Mouse (Mus musculus) layer of hippocampus, adult 8-10 months (tissue): ENCODE data around the gene Frmd4b. TPM values are rescaled to one million over a fixed set of nuclear protein-coding genes. Genes with fewer than 3 reads are reported as not detected.

Experiments used
- DNase-seq, 2 experiments: peaks; one replicate each; pipeline ENCODE4 v3.0.0; 2022; ENCODE audit warnings: low spot score in 2 of 2
- total RNA-seq, 4 experiments: library from RNA; stranded (reverse); gene quantifications; 2 replicates each; pipeline ENCODE4 v1.2.4; 2022

Frmd4b gene
- total RNA-seq, 4 experiments from 2014 or later: 30.6 to 39.0 (median 34.4) TPM

GRCm38 (mm10) chr6:97521279-97522038 lies 95.9 kb downstream of the Frmd4b start:
- no peak for DNase-seq

- no peak for DNase-seq
Observed at GRCm38 (mm10) chr6:97520566-97520965, 96.8 kb downstream of the Frmd4b start.

GRCm38 (mm10) chr6:97519553-97519952 lies 97.8 kb downstream of the Frmd4b start:
- DNase-seq: no peak

DNA sequence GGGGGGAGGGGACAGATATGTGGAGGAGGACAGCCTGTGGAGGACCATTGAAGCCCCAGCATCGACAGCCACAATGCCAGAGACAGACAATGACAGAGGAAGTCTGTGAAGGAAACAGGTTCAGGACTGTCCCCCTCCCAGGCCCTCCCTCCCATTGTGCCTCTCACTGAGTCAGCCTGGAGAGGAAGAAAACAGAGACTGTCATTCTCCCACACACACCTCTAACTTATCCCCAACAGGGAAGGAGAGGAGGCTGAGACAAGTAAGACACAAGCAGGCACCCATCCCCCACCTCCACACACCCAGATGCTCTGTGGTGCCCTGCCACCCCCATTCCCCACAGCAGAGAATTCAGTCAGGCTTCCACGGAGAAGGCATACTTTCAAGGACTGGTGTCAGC lies 98.9 kb downstream of the Frmd4b start:
- DNase-seq: no peak

- no peak for DNase-seq
Observed at GRCm38 (mm10) chr6:97517616-97518235, 99.6 kb downstream of the Frmd4b start.

DNA sequence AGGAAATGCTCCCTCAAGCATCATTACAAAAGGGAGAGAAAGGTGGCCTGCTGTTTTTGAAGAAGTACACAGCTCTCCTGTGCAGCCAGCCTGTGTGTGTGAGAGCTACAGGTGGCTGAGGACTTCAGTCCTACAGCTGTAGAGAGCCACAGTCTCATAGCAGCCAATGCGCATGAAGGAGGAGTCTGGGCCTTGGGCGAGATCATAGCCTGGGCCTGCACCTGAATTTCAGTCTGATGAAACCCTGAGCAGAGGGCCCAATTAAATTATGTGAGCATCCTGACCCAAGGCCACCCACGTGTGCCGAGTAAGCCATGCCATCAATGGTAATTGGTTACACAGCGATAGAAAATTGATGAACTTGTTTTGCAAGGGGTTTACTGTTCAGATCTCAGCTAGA lies 100.4 kb downstream of the Frmd4b start:
- DNase-seq: no peak

DNA sequence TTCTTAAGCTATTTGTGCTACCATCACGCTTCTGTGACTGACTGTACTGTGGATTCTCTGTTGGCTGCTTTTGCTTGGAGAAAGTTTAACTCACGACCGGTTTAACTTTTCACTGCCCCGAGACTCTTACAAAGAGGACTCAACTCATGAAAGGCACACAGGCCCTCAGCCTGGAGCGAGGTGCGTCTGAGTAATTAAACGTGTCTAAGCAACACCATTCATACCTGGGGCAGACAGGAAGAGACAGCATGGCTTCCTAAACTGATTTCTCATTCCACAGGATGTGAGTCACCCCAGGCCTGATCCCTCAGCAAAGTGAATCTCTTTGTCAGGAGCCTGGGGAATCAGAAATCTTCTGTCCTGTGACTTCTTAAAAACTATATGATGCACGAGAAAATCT lies 106.6 kb downstream of the Frmd4b start:
- DNase-seq: no peak

GRCm38 (mm10) chr6:97509434-97509833 lies 107.9 kb downstream of the Frmd4b start:
- no peak for DNase-seq

DNA sequence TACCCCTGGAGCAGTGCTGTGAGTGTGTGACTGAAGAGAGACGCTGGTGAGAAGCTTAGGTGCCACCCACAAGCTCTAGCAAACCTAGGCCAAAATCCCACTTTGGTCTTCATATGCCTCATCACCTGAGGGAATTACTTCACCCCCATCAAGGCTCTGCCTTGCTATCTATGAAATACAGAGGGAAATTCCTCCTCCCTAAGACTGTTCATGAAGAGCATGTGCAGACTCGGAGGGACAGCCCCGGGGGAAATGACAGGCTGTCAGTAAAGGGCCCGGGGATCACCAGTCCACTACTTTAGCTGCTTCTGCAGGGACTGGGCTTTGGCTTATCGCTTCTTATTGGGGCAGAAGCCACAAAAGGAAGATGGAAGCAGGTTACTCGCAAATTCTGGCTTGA lies 108.9 kb downstream of the Frmd4b start:
- no peak for DNase-seq

GRCm38 (mm10) chr6:97507893-97508292 lies 109.4 kb downstream of the Frmd4b start:
- DNase-seq: no peak

GRCm38 (mm10) chr6:97506141-97506650 lies 111.1 kb downstream of the Frmd4b start:
- DNase-seq: peak; percentile 51 to 72

DNA sequence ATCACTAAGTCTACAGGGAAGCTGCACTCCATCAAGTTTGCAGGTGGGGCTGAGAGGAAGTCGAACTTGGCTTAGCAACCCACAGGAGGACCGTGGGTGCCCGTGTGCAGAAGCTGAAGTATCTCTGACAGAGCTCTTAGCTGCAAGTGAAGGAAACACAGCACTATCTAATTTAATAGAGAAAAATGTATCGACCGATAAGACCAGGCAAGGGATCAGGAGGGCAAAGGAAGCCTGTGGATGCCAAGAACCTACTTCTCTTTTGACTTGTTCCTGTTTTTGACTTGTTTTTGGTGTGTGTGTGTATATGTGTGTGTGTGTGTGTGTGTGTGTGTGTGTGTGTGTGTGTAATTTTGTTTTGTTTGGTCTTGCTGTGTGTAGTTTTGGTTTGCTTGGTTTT lies 112.7 kb downstream of the Frmd4b start:
- no peak for DNase-seq

DNA sequence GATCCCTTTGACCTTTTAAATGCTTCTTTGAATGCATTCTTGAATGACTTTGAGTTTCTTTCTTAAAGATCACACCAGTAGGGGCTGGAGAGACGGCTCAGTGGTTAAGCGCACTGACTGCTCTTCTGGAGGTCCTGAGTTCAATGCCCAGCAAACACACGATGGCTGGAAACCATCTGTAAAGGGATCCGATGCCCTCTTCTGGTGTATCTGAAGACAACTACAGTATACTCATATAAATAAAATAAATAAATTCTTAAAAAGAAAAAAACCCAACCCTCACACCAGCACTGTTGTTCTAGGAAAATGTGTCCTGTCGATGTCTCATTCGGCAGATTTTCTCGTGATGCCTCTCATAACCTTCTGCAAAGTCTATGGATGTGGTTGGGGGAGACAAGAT lies 116.3 kb downstream of the Frmd4b start:
- DNase-seq: no peak

DNA sequence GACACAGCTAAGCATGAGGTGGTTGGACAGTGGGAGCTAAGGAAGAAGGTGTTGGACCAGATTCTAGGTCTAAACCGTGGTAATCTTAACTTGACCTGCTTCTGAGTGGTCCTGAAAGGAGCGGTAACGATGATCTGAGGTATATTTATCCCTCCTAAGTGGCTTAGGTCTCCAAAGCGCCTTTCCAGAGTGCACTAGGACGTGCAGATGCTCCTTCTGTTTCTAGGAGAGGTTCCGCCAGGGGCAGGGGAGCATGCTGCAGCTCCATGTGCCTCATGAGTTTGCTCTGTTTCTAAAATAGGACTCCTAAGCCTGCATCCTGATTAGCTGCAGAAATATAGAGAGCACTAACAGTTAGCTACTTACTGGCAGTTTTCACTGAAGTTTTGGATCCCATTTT lies 117.1 kb downstream of the Frmd4b start:
- no peak for DNase-seq

GRCm38 (mm10) chr6:97496002-97496401 lies 121.3 kb downstream of the Frmd4b start:
- DNase-seq: no peak

DNA sequence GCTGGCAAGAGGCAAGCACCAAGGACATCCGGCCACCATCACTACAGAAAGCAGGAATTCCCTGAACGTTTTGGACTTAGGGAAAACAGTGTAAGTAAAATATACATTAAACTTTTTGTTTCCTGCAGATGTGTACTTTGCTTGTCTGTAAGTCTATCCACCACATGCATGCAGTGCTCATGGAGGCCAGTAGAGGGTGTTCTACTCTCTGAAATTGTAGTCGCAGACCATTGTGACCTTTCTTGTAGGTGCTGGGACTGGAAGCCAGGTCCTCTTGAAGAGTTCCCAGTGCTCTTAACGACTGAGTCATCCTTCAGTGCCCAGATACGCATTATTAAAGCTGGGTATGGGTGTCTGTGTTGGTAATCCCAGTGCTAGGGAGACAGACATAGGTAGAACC lies 126.3 kb downstream of the Frmd4b start:
- DNase-seq: no peak

DNA sequence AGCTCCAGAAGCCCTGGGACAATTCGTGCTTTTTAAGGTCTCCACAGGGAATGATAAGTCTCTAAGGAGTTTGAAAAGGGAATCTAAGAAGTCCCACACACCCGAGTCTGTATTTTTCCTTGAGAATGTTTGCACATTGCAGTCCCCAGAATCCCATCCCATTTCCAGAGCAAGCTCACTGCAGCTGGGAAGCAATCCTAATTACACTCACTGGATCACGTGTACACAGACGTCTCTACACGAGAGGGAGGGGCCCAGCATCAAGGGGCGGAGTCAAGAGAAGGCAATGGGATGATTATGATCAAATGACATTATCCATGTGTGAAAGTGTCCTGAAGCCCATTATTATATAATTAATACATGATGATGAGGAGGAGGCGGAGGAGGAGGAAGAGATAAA lies 128.5 kb downstream of the Frmd4b start:
- peak; percentile 20 to 28 for DNase-seq

GRCm38 (mm10) chr6:97488280-97488679 lies 129.1 kb downstream of the Frmd4b start:
- no peak for DNase-seq

DNA sequence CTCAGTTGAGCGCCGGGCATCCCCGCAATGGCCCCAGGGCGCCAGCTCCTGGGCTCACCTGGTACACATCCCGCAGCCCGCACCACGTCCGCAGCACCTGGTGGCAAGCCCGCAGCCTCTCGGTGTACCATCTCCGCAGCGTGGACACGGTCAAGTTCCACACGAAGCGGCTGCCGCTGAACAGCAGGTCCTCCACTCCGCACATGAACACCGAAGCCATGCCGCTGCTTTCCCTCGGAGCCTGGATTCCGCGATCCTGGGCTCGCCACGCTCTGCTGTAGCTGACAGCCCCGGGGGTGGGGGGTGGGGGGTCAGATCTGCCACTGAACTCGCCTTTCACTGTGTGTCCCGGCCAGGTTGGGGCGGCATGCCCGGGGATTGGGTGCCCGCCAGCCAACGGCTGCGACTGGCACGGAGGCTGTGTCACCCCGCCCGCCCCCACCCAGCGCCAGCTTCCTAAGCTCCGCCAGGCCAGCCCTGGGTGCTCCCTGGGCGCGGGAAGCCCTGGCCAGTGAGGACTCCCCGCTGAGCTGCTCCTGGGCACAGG lies 129.7 kb downstream of the Frmd4b start:
- peak; percentile 56 to 66 for DNase-seq

DNA sequence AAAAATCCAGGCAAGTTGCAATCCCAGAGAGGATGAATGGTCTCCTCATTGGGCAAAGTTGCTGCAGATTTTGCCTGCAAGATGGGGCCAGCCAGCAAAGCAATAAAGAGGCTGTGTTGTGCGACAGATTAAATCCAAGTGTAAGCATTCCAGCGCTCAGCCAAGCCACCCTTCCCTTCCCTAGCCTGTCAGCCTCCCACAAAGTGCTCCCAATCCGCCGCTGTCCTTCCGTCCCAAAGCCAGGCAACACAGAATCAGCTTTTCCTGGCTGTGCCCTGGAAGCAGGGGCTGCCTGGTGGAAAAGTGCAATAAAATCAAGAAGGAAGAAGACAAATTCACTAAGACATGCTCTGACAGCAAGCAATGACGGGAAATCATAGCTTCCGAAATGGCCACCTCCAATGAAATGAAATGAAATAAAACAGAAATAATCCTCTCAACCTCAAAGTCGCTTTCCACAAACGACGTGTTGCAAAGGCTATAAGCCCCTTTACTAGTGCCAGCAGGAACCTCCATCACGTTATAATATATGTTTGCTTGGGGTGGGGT lies 130.5 kb downstream of the Frmd4b start:
- peak in 1 of 2 experiments; percentile 29 for DNase-seq

DNA sequence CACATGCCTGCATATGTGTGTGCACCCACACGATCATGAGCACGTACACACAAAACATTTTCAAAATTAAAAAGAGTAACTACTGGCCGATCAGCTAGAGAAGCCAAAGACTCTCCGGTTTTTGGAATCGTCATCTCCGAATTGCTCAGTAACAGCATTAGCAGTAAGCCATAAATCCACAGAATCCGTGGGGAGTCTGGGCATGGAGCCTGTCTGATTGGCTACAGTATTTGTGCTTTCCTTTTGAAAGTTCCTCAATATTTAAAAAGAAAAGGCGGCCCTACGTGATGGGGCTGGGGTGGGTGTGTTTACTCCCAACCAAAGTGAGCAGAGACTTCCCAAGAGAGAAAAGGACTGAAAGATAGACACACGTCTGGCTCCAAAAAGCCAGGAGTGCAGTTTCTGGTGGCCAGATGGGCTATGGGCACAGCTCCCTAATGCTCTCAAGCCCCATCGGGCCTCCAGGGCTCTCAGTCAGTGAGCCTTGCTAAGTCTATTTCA lies 131.4 kb downstream of the Frmd4b start:
- DNase-seq: no peak

- no peak for DNase-seq
Observed at GRCm38 (mm10) chr6:97481912-97482311, 135.4 kb downstream of the Frmd4b start.
